Mouse (Mus musculus): ENCODE data around the gene Traf3.

GRCm38 (mm10) chr12:111155756-111156155 lies 10.4 kb upstream of the Traf3 start:
- no peak for TF ChIP-seq POLR2A (IDR thresholded peaks at IDR 0.05; ENCODE audit: low read depth, low read length)
- TF ChIP-seq CTCF (conservative IDR thresholded peaks at IDR 0.05; ENCODE audit: insufficient read depth, insufficient read length, low read depth, low read length): no peak
